In genomic region chr9:21671753-21672152, GRCm38 (mm10) we compare ENCODE assay signal across 21 mouse cellular contexts. TPM values are rescaled to one million over a fixed set of nuclear protein-coding genes. Genes with fewer than 3 reads are reported as not detected.
DNase-seq lines count a peak whose midpoint lies in the region; ATAC-seq and TF ChIP-seq lines count a peak whose summit lies in the region.
"Had no signal": no experiment of that assay in that cellular context is flagged by ENCODE, and none has a peak within 500 bp of the region (broad histone marks: within the 10 kb centered on the region; RNA-seq: fewer than 3 reads in every experiment).

No protein-coding gene starts in this region.

- no peak for ATAC-seq in embryonic facial prominence, embryonic 13.5 days (ENCODE audit: insufficient number of reproducible peaks, insufficient read depth, low FRiP score, low TSS enrichment, low read depth)
- no peak for ATAC-seq in kidney, embryonic 16.5 days (ENCODE audit: low FRiP score, low TSS enrichment)
- ATAC-seq in liver, postnatal 0 days: no peak
- ATAC-seq: activated CD4-positive, CD25-positive, alpha-beta regulatory T cell, adult 4 months; CD4-positive, CD25-positive, alpha-beta regulatory T cell, adult 4 months; Patski had no signal

- no peak overlapping the region for H3K4me3 ChIP-seq in embryonic facial prominence, embryonic 13.5 days
- no peak overlapping the region for H3K4me3 ChIP-seq in embryonic facial prominence, embryonic 10.5 days
- no peak overlapping the region for H3K4me3 ChIP-seq in kidney, adult 2 months (ENCODE audit: insufficient read depth, low read depth, low read length)
- no peak overlapping the region for H3K4me3 ChIP-seq in kidney, embryonic 16.5 days (ENCODE audit: low read length)
- H3K4me3 ChIP-seq in liver, adult 2 months (ENCODE audit: insufficient read depth, low read depth, low read length): no peak overlapping the region
- H3K4me3 ChIP-seq in liver, postnatal 0 days (ENCODE audit: low read depth, low read length): no peak overlapping the region

- H3K79me2 ChIP-seq in liver, adult 2 months (ENCODE audit: control insufficient read depth, insufficient read depth, low read length): no peaks in the 10 kb centered on the region

- H3K27me3 ChIP-seq in embryonic facial prominence, embryonic 13.5 days: no peaks in the 10 kb centered on the region
- no peaks in the 10 kb centered on the region for H3K27me3 ChIP-seq in embryonic facial prominence, embryonic 10.5 days (replicated peaks; ENCODE audit: low read depth, poor library complexity, severe bottlenecking)
- no peaks in the 10 kb centered on the region for H3K27me3 ChIP-seq in kidney, adult 2 months (replicated peaks; ENCODE audit: control insufficient read depth, insufficient read depth, low read length)
- no peaks in the 10 kb centered on the region for H3K27me3 ChIP-seq in kidney, embryonic 16.5 days (ENCODE audit: insufficient read depth, low read length)
- no peaks in the 10 kb centered on the region for H3K27me3 ChIP-seq in liver, adult 2 months (ENCODE audit: control insufficient read depth, insufficient read depth, low read length)
- H3K27me3 ChIP-seq in liver, postnatal 0 days (ENCODE audit: insufficient read depth, low read length): no peaks in the 10 kb centered on the region
- H3K27me3 ChIP-seq: CH12.LX, Patski had no signal

- H3K4me1 ChIP-seq in embryonic facial prominence, embryonic 13.5 days: no peaks in the 10 kb centered on the region
- H3K4me1 ChIP-seq in embryonic facial prominence, embryonic 10.5 days: no peaks in the 10 kb centered on the region
- H3K4me1 ChIP-seq in kidney, adult 2 months (ENCODE audit: control insufficient read depth, insufficient read depth, low read length): no peaks in the 10 kb centered on the region
- no peaks in the 10 kb centered on the region for H3K4me1 ChIP-seq in kidney, embryonic 16.5 days (ENCODE audit: insufficient read depth, low read length)
- no peaks in the 10 kb centered on the region; the same call in 1 of the 2 replicates for H3K4me1 ChIP-seq in liver, adult 2 months (ENCODE audit: control insufficient read depth, insufficient read depth, low read length)
- H3K4me1 ChIP-seq in liver, postnatal 0 days (ENCODE audit: insufficient read depth): no peaks in the 10 kb centered on the region

- DNase-seq in embryonic facial prominence, embryonic 10.5 days (ENCODE audit: low spot score): no peak
- peak; percentile 4 for DNase-seq in kidney, adult 2 months
- DNase-seq in liver, adult 2 months (ENCODE audit: extremely low read depth, low read depth, low spot score): peak; percentile 61
- DNase-seq in liver, postnatal 0 days: no peak
- DNase-seq: adrenal gland, adult 2 months; adrenal gland, adult 8-10 months; adrenal gland, postnatal 10 days; adrenal gland, postnatal 14 days; adrenal gland, postnatal 25 days; adrenal gland, postnatal 36 days; B cell, adult 2 months; cerebellum, adult 11 months; cerebellum, adult 11-12 months; cerebellum, adult 18-20 months had no signal

- no peak overlapping the region for H3K27ac ChIP-seq in embryonic facial prominence, embryonic 13.5 days
- H3K27ac ChIP-seq in embryonic facial prominence, embryonic 10.5 days (replicated peaks): no peak overlapping the region
- no peak overlapping the region for H3K27ac ChIP-seq in kidney, adult 2 months (ENCODE audit: insufficient read depth, low read depth, low read length)
- H3K27ac ChIP-seq in kidney, embryonic 16.5 days (ENCODE audit: low read length): no peak overlapping the region
- no peak overlapping the region for H3K27ac ChIP-seq in liver, adult 2 months (replicated peaks; ENCODE audit: insufficient read depth, low read depth, low read length)
- no peak overlapping the region for H3K27ac ChIP-seq in liver, postnatal 0 days (ENCODE audit: low read depth)

- H3K9me3 ChIP-seq in embryonic facial prominence, embryonic 13.5 days: no peaks in the 10 kb centered on the region
- H3K9me3 ChIP-seq in embryonic facial prominence, embryonic 10.5 days: no peaks in the 10 kb centered on the region
- no peaks in the 10 kb centered on the region for H3K9me3 ChIP-seq in kidney, embryonic 16.5 days (ENCODE audit: low read length)
- no peaks in the 10 kb centered on the region for H3K9me3 ChIP-seq in liver, postnatal 0 days (ENCODE audit: low read length)
- H3K9me3 ChIP-seq: G1E had no signal

- H3K9ac ChIP-seq in embryonic facial prominence, embryonic 13.5 days: 0 out of 2 replicates have a peak overlapping the region, but pooled peaks have one; percentile 36
- no peak overlapping the region for H3K9ac ChIP-seq in kidney, embryonic 16.5 days (replicated peaks; ENCODE audit: low read length)
- no peak overlapping the region for H3K9ac ChIP-seq in liver, adult 2 months (ENCODE audit: low read depth, low read length)
- H3K9ac ChIP-seq in liver, postnatal 0 days (replicated peaks): no peak overlapping the region

- no peak overlapping the region for H3K4me2 ChIP-seq in embryonic facial prominence, embryonic 13.5 days
- no peak overlapping the region for H3K4me2 ChIP-seq in kidney, embryonic 16.5 days (replicated peaks; ENCODE audit: low read depth, low read length)
- no peak overlapping the region for H3K4me2 ChIP-seq in liver, postnatal 0 days (ENCODE audit: low read depth, low read length)

- no peak for TF ChIP-seq EP300 in liver, postnatal 0 days (IDR thresholded peaks at IDR 0.05; ENCODE audit: low read depth)

- peaks cover 100% of the 10 kb centered on the region for H3K36me3 ChIP-seq in embryonic facial prominence, embryonic 13.5 days
- H3K36me3 ChIP-seq in embryonic facial prominence, embryonic 10.5 days (replicated peaks): peaks cover 100% of the 10 kb centered on the region
- no peaks in the 10 kb centered on the region for H3K36me3 ChIP-seq in kidney, adult 2 months (ENCODE audit: control insufficient read depth, insufficient read depth, low read length)
- H3K36me3 ChIP-seq in kidney, embryonic 16.5 days (ENCODE audit: insufficient read depth, low read length): peaks cover 99% of the 10 kb centered on the region
- peaks cover 66% of the 10 kb centered on the region for H3K36me3 ChIP-seq in liver, adult 2 months (ENCODE audit: control insufficient read depth, insufficient read depth, low read length)
- peaks cover 99% of the 10 kb centered on the region for H3K36me3 ChIP-seq in liver, postnatal 0 days (replicated peaks; ENCODE audit: insufficient read depth, low read length)

- TF ChIP-seq POLR2A in kidney, adult 2 months (IDR thresholded peaks at IDR 0.05; ENCODE audit: low read depth, low read length): no peak
- TF ChIP-seq POLR2A in liver, adult 2 months (IDR thresholded peaks at IDR 0.05; ENCODE audit: extremely low read depth, insufficient read depth, low read length): no peak

- 95% methylated on average over 5 of the region's 5 CpGs for WGBS in embryonic facial prominence, embryonic 13.5 days
- WGBS in embryonic facial prominence, embryonic 10.5 days: 95% methylated on average over 5 of the region's 5 CpGs
- WGBS in kidney, adult 2 months: 87% methylated on average over 5 of the region's 5 CpGs
- WGBS in kidney, embryonic 16.5 days: 87% methylated on average over 5 of the region's 5 CpGs
- 95% methylated on average over 5 of the region's 5 CpGs for WGBS in liver, adult 2 months
- 94% methylated on average over 5 of the region's 5 CpGs for WGBS in liver, postnatal 0 days (ENCODE audit: insufficient replicate concordance)

- TF ChIP-seq CTCF in kidney, adult 2 months (conservative IDR thresholded peaks at IDR 0.05; ENCODE audit: insufficient read depth, insufficient read length, low read depth, low read length): no peak
- TF ChIP-seq CTCF in liver, adult 2 months (IDR thresholded peaks at IDR 0.05; ENCODE audit: low read depth, low read length): no peak
- no peak for TF ChIP-seq CTCF in liver, postnatal 0 days (IDR thresholded peaks at IDR 0.05; ENCODE audit: low read depth)

RNA-seq across cellular contexts. Expression of gene Ldlr, which starts 51.5 kb away (rescaled TPM):
- polyA plus RNA-seq in embryonic facial prominence, embryonic 13.5 days (2015; fragmentation: Nextera tagmentation; extraction: Ambion mirVana): 31.2 and 37.3 TPM in 2 replicates
- polyA plus RNA-seq in embryonic facial prominence, embryonic 10.5 days (2016; fragmentation: Nextera tagmentation; extraction: Ambion mirVana): 51.6 and 55.9 TPM in 2 replicates
- polyA plus RNA-seq in kidney, adult 2 months (2012; rRNA removed): 26.9 and 28.8 TPM in 2 replicates
- 30.6 and 33.2 TPM in 2 replicates for polyA plus RNA-seq in kidney, embryonic 16.5 days (2015; fragmentation: Nextera tagmentation; extraction: Ambion mirVana)
- total RNA-seq in liver, adult 2 months (2014; rRNA removed): 61.4 and 82.8 TPM in 2 replicates
- 105 and 116 TPM in 2 replicates for polyA plus RNA-seq in liver, adult 2 months (2012; rRNA removed)
- polyA plus RNA-seq in liver, postnatal 0 days (2015; fragmentation: Nextera tagmentation; extraction: Ambion mirVana): 13.2 and 13.3 TPM in 2 replicates

RNA-seq across cellular contexts. Expression of gene Smarca4, which starts 55.8 kb away (rescaled TPM):
- polyA plus RNA-seq in embryonic facial prominence, embryonic 13.5 days (2015; fragmentation: Nextera tagmentation; extraction: Ambion mirVana): 94.4 and 102 TPM in 2 replicates
- 157 and 165 TPM in 2 replicates for polyA plus RNA-seq in embryonic facial prominence, embryonic 10.5 days (2016; fragmentation: Nextera tagmentation; extraction: Ambion mirVana)
- 24.9 and 26.9 TPM in 2 replicates for polyA plus RNA-seq in kidney, adult 2 months (2012; rRNA removed)
- 91.2 and 104 TPM in 2 replicates for polyA plus RNA-seq in kidney, embryonic 16.5 days (2015; fragmentation: Nextera tagmentation; extraction: Ambion mirVana)
- total RNA-seq in liver, adult 2 months (2014; rRNA removed): 13.1 and 15.8 TPM in 2 replicates
- polyA plus RNA-seq in liver, adult 2 months (2012; rRNA removed): 15.2 and 15.9 TPM in 2 replicates
- 12.8 and 14.3 TPM in 2 replicates for polyA plus RNA-seq in liver, postnatal 0 days (2015; fragmentation: Nextera tagmentation; extraction: Ambion mirVana)

Comparison
In these comparisons a context has a peak if more than half of its experiments do, and no peak if none do; other contexts are left out.
1. DNase-seq: peak in kidney, adult 2 months (single experiment) and liver, adult 2 months (single experiment); none in embryonic facial prominence, embryonic 10.5 days (single experiment) and liver, postnatal 0 days (single experiment).